Mouse (Mus musculus) myocyte (in vitro differentiated cells): ENCODE results near the gene Mtrf1l.

Experiments
- CEBPB ChIP-seq: IDR thresholded peaks from 2 replicates; pipeline ENCODE4 v1.6.1; 2011; ENCODE audit warnings: mild to moderate bottlenecking, moderate library complexity; ENCODE audit not compliant: poor library complexity, insufficient read depth, severe bottlenecking
- MYOG ChIP-seq, 3 experiments: IDR thresholded peaks; one replicate each; pipeline ENCODE4 v1.6.1; 2011; ENCODE audit warnings: control low read depth in 2 of 3, low read depth in 2 of 3, mild to moderate bottlenecking in 2 of 3; ENCODE audit not compliant: insufficient read length in 2 of 3, control insufficient read depth in 1 of 3, insufficient read depth in 1 of 3
- POLR2A ChIP-seq: IDR thresholded peaks from one replicate; pipeline ENCODE4 v1.6.1; 2011; ENCODE audit warnings: low read depth, mild to moderate bottlenecking, control low read depth, moderate library complexity; ENCODE audit not compliant: insufficient read length
- POLR2AphosphoS2 ChIP-seq: IDR thresholded peaks from one replicate; pipeline ENCODE4 v1.6.1; 2011; ENCODE audit warnings: low read depth, control low read depth; ENCODE audit not compliant: insufficient read length
- REST ChIP-seq: IDR thresholded peaks from one replicate; pipeline ENCODE4 v1.6.1; 2011; ENCODE audit warnings: mild to moderate bottlenecking, control low read depth, moderate library complexity; ENCODE audit not compliant: insufficient read depth, insufficient read length

GRCm38 (mm10) chr10:5862669-5863068 lies 39.0 kb upstream of the Mtrf1l start:
- TF ChIP-seq MYOG (IDR thresholded peaks at IDR 0.05; ENCODE audit: control insufficient read depth in 1 of 3, insufficient read depth in 1 of 3, insufficient read length in 2 of 3, low read depth in 2 of 3) (no peak), POLR2AphosphoS2 (no peak), POLR2A (no peak), CEBPB (no peak), REST (no peak)
